Comparison of ENCODE assay signal across 21 mouse cellular contexts in genomic region chr3:133818966-133819700, GRCm38 (mm10).
"Had no signal": no experiment of that assay in that cellular context is flagged by ENCODE, and none has a peak within 500 bp of the region (broad histone marks: within the 10 kb centered on the region; RNA-seq: fewer than 3 reads in every experiment).

No protein-coding gene starts in this region.

- H3K27me3 ChIP-seq: kidney, embryonic 15.5 days; liver, embryonic 12.5 days; liver, embryonic 15.5 days; lung, embryonic 15.5 days; midbrain, embryonic 12.5 days; midbrain, embryonic 15.5 days; neural tube, embryonic 12.5 days; neural tube, embryonic 15.5 days; stomach, embryonic 15.5 days had no signal

- ATAC-seq: liver, embryonic 12.5 days; midbrain, embryonic 15.5 days had no signal

- H3K36me3 ChIP-seq: kidney, embryonic 15.5 days; liver, embryonic 12.5 days; liver, embryonic 15.5 days; lung, embryonic 15.5 days; midbrain, embryonic 12.5 days; midbrain, embryonic 15.5 days; neural tube, embryonic 12.5 days; neural tube, embryonic 15.5 days; stomach, embryonic 15.5 days had no signal

- DNase-seq: kidney, adult 11 months; layer of hippocampus, postnatal 36 days; lung, adult 18-20 months; lung, postnatal 14 days; right cerebral cortex, adult 18-20 months; right cerebral cortex, postnatal 14 days; right cerebral cortex, postnatal 4 days; thymus, adult 2 months; thymus, postnatal 14 days; thymus, postnatal 4 days had no signal

- H3K27ac ChIP-seq: kidney, embryonic 15.5 days; left cerebral cortex, adult 2 months; liver, embryonic 12.5 days; liver, embryonic 15.5 days; lung, embryonic 15.5 days; macrophage; midbrain, embryonic 12.5 days; midbrain, embryonic 15.5 days; neural tube, embryonic 12.5 days; neural tube, embryonic 15.5 days; stomach, embryonic 15.5 days had no signal

- H3K9ac ChIP-seq: kidney, embryonic 15.5 days; liver, embryonic 12.5 days; liver, embryonic 15.5 days; lung, embryonic 15.5 days; midbrain, embryonic 12.5 days; midbrain, embryonic 15.5 days; neural tube, embryonic 12.5 days; neural tube, embryonic 15.5 days; stomach, embryonic 15.5 days had no signal

- H3K4me2 ChIP-seq: kidney, embryonic 15.5 days; liver, embryonic 12.5 days; liver, embryonic 15.5 days; lung, embryonic 15.5 days; midbrain, embryonic 12.5 days; midbrain, embryonic 15.5 days; neural tube, embryonic 12.5 days; neural tube, embryonic 15.5 days; stomach, embryonic 15.5 days had no signal

- H3K4me1 ChIP-seq: kidney, embryonic 15.5 days; liver, embryonic 12.5 days; liver, embryonic 15.5 days; lung, embryonic 15.5 days; midbrain, embryonic 12.5 days; midbrain, embryonic 15.5 days; neural tube, embryonic 12.5 days; neural tube, embryonic 15.5 days; stomach, embryonic 15.5 days had no signal

- H3K9me3 ChIP-seq: kidney, embryonic 15.5 days; liver, embryonic 12.5 days; liver, embryonic 15.5 days; lung, embryonic 15.5 days; midbrain, embryonic 12.5 days; midbrain, embryonic 15.5 days; neural tube, embryonic 12.5 days; neural tube, embryonic 15.5 days; stomach, embryonic 15.5 days had no signal

- H3K4me3 ChIP-seq: kidney, embryonic 15.5 days; left cerebral cortex, adult 2 months; liver, embryonic 12.5 days; liver, embryonic 15.5 days; lung, embryonic 15.5 days; midbrain, embryonic 12.5 days; midbrain, embryonic 15.5 days; neural tube, embryonic 12.5 days; neural tube, embryonic 15.5 days; stomach, embryonic 15.5 days had no signal
